Mouse (Mus musculus): ENCODE data around the gene Ppp2r2d. TPM values are rescaled to one million over a fixed set of nuclear protein-coding genes. Genes with fewer than 3 reads are reported as not detected.

The Ppp2r2d gene
- total RNA-seq (2023) = 10 to 100 TPM; 36.2 to 43.9 TPM

DNA sequence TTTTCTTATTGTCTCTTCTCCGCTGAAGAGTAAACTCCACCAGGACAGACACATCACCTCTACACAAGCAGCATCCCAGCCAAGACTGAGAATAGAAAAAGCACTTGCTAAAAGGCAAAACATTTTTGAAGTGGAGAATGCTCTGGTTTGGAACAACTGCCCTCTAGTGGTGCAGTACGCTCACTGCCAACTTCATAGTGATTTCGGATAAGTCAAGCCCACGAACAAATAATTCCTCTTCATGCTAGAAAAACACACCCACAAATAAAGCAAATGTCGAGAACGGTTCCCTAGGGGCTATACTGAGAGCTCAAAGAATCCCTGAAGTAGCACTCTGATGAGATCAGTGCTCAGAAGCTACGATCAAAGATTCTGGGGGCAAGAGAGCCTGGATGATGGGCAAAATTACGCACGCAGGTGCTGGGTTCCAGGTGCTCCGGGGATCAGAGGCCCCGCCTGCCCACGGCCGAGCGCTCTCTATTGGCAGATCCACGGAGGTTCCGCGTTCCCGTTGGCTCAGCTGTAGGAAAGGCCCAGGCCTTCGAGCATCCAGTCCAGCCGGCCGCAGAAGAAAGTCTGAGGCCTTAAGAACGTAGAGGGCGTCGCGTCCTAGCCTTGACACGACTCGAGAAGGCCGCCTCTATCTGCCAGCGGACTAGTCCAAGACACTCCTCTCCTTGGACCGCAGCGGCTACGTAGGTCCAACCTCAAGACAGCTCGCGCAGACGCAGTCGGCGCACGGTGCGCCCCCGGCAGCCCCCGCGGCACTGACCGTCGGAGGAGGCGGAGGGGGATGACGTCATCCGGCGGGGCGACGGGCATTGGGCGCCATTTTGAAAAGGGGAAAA is at the start of gene Ppp2r2d, which contains the start of gene Mapk1ip1:
TSS of gene Ppp2r2d (plus strand) at position 536 of the 848 bp plus-strand sequence.
TSS of gene Mapk1ip1 (minus strand) at position 730 of the 848 bp plus-strand sequence.

GRCm38 (mm10) chr7:138909277-138910192 is 63.7 kb downstream of the Ppp2r2d start, which contains the start of gene Bnip3:
Bnip3 (minus strand) TSS chr7:138909519.

Other genes starting within 250 kb of the Ppp2r2d start
- 10 to 100 TPM; 18.5 to 22.2 TPM for gene Mapk1ip1, start 194 bp downstream of the Ppp2r2d start, total RNA-seq (2023)
- gene Bnip3, start 63.4 kb downstream of the Ppp2r2d start, total RNA-seq (2023) = 10 to 100 TPM; 11.6 to 13.8 TPM
- gene Jakmip3, start 94.7 kb downstream of the Ppp2r2d start, total RNA-seq (2023) = not detected
- gene Dpysl4, start 239.9 kb downstream of the Ppp2r2d start, total RNA-seq (2023) = not detected

Data from neutrophil, adult 59 days (primary cell).